Mouse (Mus musculus) lung, adult 2 months (tissue): ENCODE results near the gene Churc1. TPM values are rescaled to one million over a fixed set of nuclear protein-coding genes. Genes with fewer than 3 reads are reported as not detected.

Source experiments
- DNase-seq: peaks from one replicate; pipeline ENCODE4 v3.0.0; 2022
- H3K4me1 ChIP-seq: fragments of 200-500 bp; 2 replicates; pipeline ENCODE4 v1.6.1; 2011; ENCODE audit warnings: low read length; ENCODE audit not compliant: control insufficient read depth, insufficient read depth
- H3K4me3 ChIP-seq: fragments of 200-500 bp; replicated peaks from 2 replicates; pipeline ENCODE3; 2011; ENCODE audit warnings: low read depth, mild to moderate bottlenecking, control low read depth, low read length; ENCODE audit errors: extremely low read depth
- CTCF ChIP-seq: fragments of 200-500 bp; IDR thresholded peaks from 2 replicates; pipeline ENCODE4 v1.5.1; 2011; ENCODE audit warnings: mild to moderate bottlenecking, low read length, control low read depth; ENCODE audit not compliant: insufficient read depth
- POLR2A ChIP-seq: fragments of 200-500 bp; IDR thresholded peaks from 2 replicates; pipeline ENCODE4 v1.6.1; 2011; ENCODE audit warnings: low read depth, mild to moderate bottlenecking, control low read depth, low read length, borderline replicate concordance; ENCODE audit errors: extremely low read depth
- WGBS: fragments of 180-500 bp; shearing (Covaris S2); methylation state at CpG from one replicate; pipeline ENCODE4 v1.1.7; 2018; 5-methylcytosine and 5-hydroxymethylcytosine counted together
- polyA plus RNA-seq: library from polyadenylated mRNA; depleted of rRNA; stranded (reverse); fragments of >200 nt; gene quantifications from 2 replicates; pipeline ENCODE4 v1.2.3, GENCODE M21; 2012

Gene Churc1
- polyA plus RNA-seq, 1 experiment, result 41.4 TPM

GRCm38 (mm10) chr12:76795350-76795749, 30.0 kb downstream of the Churc1 start, which contains the start of gene Gpx2:
Gene Gpx2, minus strand, starts transcription at chr12:76795554.
- WGBS, result 58% methylated on average over 5 of the region's 5 CpGs
- TF ChIP-seq POLR2A, result no peak
- no peak for TF ChIP-seq CTCF
- Histone ChIP-seq H3K4me3 (peak within 1 kb of the TSS; percentile 42), H3K4me1 (no peaks in the 10 kb centered on the region)
- DNase-seq, result no peak

- Histone ChIP-seq H3K4me3 (no peak overlapping the region), H3K4me1 (no peaks in the 10 kb centered on the region)
- TF ChIP-seq CTCF (no peak), POLR2A (no peak)
- 71% methylated on average over 7 of the region's 7 CpGs for WGBS
- DNase-seq, result no peak
Measured at GRCm38 (mm10) chr12:76796938-76797539, 31.7 kb downstream of the Churc1 start.

GRCm38 (mm10) chr12:76798008-76798720, 32.8 kb downstream of the Churc1 start:
- H3K4me1 ChIP-seq, result no peaks in the 10 kb centered on the region
- WGBS, result 60% methylated on average over 5 of the region's 5 CpGs
- DNase-seq, result no peak
- TF ChIP-seq CTCF (no peak), POLR2A (no peak)
- no peak overlapping the region for H3K4me3 ChIP-seq

- TF ChIP-seq POLR2A (no peak), CTCF (no peak)
- DNase-seq, result no peak
- no peaks in the 10 kb centered on the region for H3K4me1 ChIP-seq
- H3K4me3 ChIP-seq, result no peak overlapping the region
- WGBS, result 86% methylated on average over 10 of the region's 10 CpGs
Measured at GRCm38 (mm10) chr12:76803028-76803427, 37.7 kb downstream of the Churc1 start.

- Histone ChIP-seq H3K4me1 (no peaks in the 10 kb centered on the region), H3K4me3 (no peak overlapping the region)
- no peak for DNase-seq
- TF ChIP-seq POLR2A (no peak), CTCF (peak; percentile 51)
- WGBS, result 51% methylated on average over 7 of the region's 7 CpGs
Measured at GRCm38 (mm10) chr12:76803700-76804252, 38.4 kb downstream of the Churc1 start.

- Histone ChIP-seq H3K4me3 (no peak overlapping the region), H3K4me1 (no peaks in the 10 kb centered on the region)
- 80% methylated on average over 10 of the region's 10 CpGs for WGBS
- TF ChIP-seq POLR2A (no peak), CTCF (no peak)
- no peak for DNase-seq
Measured at GRCm38 (mm10) chr12:76805056-76805811, 39.9 kb downstream of the Churc1 start.

- H3K4me3 ChIP-seq, result no peak overlapping the region
- TF ChIP-seq CTCF (no peak), POLR2A (no peak)
- no peak for DNase-seq
- H3K4me1 ChIP-seq, result no peaks in the 10 kb centered on the region
- WGBS, result 73% methylated on average over 10 of the region's 10 CpGs
Measured at GRCm38 (mm10) chr12:76807796-76808195, 42.5 kb downstream of the Churc1 start.

- Histone ChIP-seq H3K4me3 (no peak overlapping the region), H3K4me1 (no peaks in the 10 kb centered on the region)
- no peak for DNase-seq
- WGBS, result 82% methylated on average over 5 of the region's 5 CpGs
- TF ChIP-seq POLR2A, result no peak
Measured at GRCm38 (mm10) chr12:76810491-76810890, 45.2 kb downstream of the Churc1 start.

GRCm38 (mm10) chr12:76811006-76811405, 45.7 kb downstream of the Churc1 start:
- H3K4me1 ChIP-seq, result no peaks in the 10 kb centered on the region
- no peak overlapping the region for H3K4me3 ChIP-seq
- no peak for TF ChIP-seq CTCF
- TF ChIP-seq POLR2A, result no peak
- WGBS, result 90% methylated on average over 4 of the region's 4 CpGs
- no peak for DNase-seq
